Mouse (Mus musculus): ENCODE measurements around the gene Reep3. TPM values are rescaled to one million over a fixed set of nuclear protein-coding genes. Genes with fewer than 3 reads are reported as not detected.

Gene Reep3
- 10 to 100 TPM; 21.4 to 21.6 TPM for total RNA-seq (2023)

GRCm38 (mm10) chr10:67096621-67097436 lies at the start of gene Reep3:
Reep3 (minus strand) TSS chr10:67096945.

DNA sequence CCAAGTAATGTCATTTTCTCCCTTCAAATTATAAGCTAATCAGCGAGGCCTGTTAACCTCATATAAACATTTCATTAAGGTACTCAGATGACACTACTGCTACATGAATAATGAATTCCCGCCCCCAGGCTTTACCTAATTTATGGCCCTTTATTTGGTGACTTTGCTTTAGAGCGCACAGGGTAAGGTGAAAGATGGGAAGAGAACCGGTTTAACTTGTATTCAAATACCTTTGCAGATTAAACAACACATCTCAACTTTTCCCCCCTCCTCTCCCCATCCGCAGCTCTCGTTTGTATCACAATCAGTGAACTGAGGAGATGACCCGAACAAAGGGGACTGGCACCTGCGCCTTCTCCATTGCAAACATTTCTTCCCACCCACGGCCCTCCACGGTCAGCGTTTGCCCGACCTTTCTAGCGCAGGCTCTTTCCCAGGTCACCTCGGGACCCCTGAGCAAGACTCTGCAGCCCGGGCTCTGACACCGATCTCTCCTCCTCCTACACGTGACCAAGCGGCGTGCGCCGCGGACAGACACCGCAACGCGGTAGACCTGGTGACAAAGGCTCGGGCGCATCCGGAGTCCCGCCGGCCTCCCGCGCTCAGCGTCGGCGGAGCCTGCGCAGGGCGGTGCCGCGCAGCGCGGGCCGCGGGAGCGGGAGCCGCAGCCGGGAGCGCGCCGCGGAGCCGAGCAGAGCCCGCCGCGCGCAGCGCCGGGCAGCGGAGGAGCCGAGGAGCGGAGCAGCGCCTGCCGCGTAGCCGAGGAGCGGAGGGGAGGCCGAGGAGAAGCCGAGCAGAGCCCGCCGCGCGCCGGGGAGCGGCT lies 736 bp downstream of the Reep3 start, which contains the start of gene Jmjd1c:
Jmjd1c (plus strand) TSS at position 328 of the 823 bp plus-strand sequence.

Other genes with a start within 250 kb of the Reep3 start
- 100 to 1,000 TPM; 172 to 197 TPM for gene Jmjd1c, start 820 bp downstream of the Reep3 start, total RNA-seq (2023)
- gene Nrbf2, start 188.4 kb upstream of the Reep3 start, total RNA-seq (2023), result 10 to 100 TPM; 15.8 to 16.3 TPM